Mouse (Mus musculus): ENCODE measurements around the gene Cmss1.

GRCm38 (mm10) chr16:57267068-57267467 is 339.6 kb downstream of the Cmss1 start:
- TF ChIP-seq EP300 (IDR thresholded peaks at IDR 0.05; ENCODE audit: low read depth), result no peak
- TF ChIP-seq CTCF (IDR thresholded peaks at IDR 0.05; ENCODE audit: low read depth), result no peak
